Mouse (Mus musculus): ENCODE measurements at regions not wholly inside any gene's neighbourhood (a gene's known extent, or its start where the extent isn't known, plus 50 kb on each side); places are given as distances from the start of the nearest gene placed in this dataset.
A peak's percentile ranks its signal among the peaks of the same experiment; 100 is the strongest.

GRCm38 (mm10) chr19:60344911-60345310 is 118.4 kb upstream of the Fam204a start:
- 94% methylated on average over 12 of the region's 12 CpGs for WGBS
- Histone ChIP-seq H3K4me3 (replicated peaks; ENCODE audit: low read length) (no peak overlapping the region), H3K36me3 (replicated peaks; ENCODE audit: control insufficient read depth, insufficient read depth) (no peaks in the 10 kb centered on the region), H3K27me3 (ENCODE audit: control insufficient read depth, insufficient read depth, low read length) (no peaks in the 10 kb centered on the region), H3K4me2 (replicated peaks) (no peak overlapping the region), H3K4me1 (replicated peaks; ENCODE audit: control insufficient read depth, insufficient read depth, low read length) (no peaks in the 10 kb centered on the region), H3K27ac (no peak overlapping the region), H3K9ac (no peak overlapping the region), H3K9me3 (ENCODE audit: control insufficient read depth, low read length) (no peaks in the 10 kb centered on the region)
- DNase-seq (ENCODE audit: low spot score) (no peak), ATAC-seq (ENCODE audit: low FRiP score) (no peak)

- H3K4me2 ChIP-seq (replicated peaks) = no peak overlapping the region
- no peak for ATAC-seq (ENCODE audit: low FRiP score)
- no peak overlapping the region for H3K9ac ChIP-seq
- no peaks in the 10 kb centered on the region for H3K36me3 ChIP-seq (replicated peaks; ENCODE audit: control insufficient read depth, insufficient read depth)
- no peaks in the 10 kb centered on the region for H3K9me3 ChIP-seq (ENCODE audit: control insufficient read depth, low read length)
- no peak overlapping the region for H3K4me3 ChIP-seq (replicated peaks; ENCODE audit: low read length)
- peak; percentile 91 for DNase-seq (ENCODE audit: low spot score)
- H3K27me3 ChIP-seq (ENCODE audit: control insufficient read depth, insufficient read depth, low read length) = no peaks in the 10 kb centered on the region
- H3K4me1 ChIP-seq (replicated peaks; ENCODE audit: control insufficient read depth, insufficient read depth, low read length) = no peaks in the 10 kb centered on the region
- H3K27ac ChIP-seq = no peak overlapping the region
- WGBS = 13% methylated on average over 3 of the region's 3 CpGs
Measured at GRCm38 (mm10) chr19:60341485-60341884, 115.0 kb upstream of the Fam204a start.

DNA sequence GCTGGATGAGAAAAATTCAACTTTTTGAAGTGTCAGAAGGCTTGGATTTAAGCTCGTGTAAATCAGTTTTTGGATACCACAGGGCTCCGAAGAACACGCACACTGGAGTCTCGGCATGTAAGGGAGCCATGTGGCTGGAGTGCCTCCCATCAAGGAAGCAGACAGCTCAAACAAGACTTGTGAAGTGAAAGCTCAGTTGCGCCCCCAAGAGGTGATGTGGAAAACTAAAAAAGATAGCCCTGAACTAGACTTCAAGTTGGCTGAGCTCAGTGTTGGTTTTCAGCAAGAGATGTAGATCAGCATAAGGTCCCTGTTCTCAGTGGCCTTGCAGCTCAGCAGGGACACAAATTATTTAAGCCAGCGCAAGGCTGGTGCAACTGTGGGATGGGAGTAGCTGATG is 113.7 kb upstream of the Fam204a start:
- Histone ChIP-seq H3K27me3 (ENCODE audit: control insufficient read depth, insufficient read depth, low read length) (no peaks in the 10 kb centered on the region), H3K9me3 (ENCODE audit: control insufficient read depth, low read length) (no peaks in the 10 kb centered on the region), H3K4me3 (replicated peaks; ENCODE audit: low read length) (no peak overlapping the region), H3K4me2 (replicated peaks) (no peak overlapping the region), H3K36me3 (replicated peaks; ENCODE audit: control insufficient read depth, insufficient read depth) (no peaks in the 10 kb centered on the region), H3K27ac (no peak overlapping the region), H3K9ac (no peak overlapping the region), H3K4me1 (replicated peaks; ENCODE audit: control insufficient read depth, insufficient read depth, low read length) (no peaks in the 10 kb centered on the region)
- DNase-seq (ENCODE audit: low spot score) (no peak), ATAC-seq (ENCODE audit: low FRiP score) (no peak)
- WGBS = 89% methylated on average over 6 of the region's 6 CpGs

- H3K36me3 ChIP-seq (replicated peaks; ENCODE audit: control insufficient read depth, insufficient read depth) = no peaks in the 10 kb centered on the region
- H3K9me3 ChIP-seq (ENCODE audit: control insufficient read depth, low read length) = no peaks in the 10 kb centered on the region
- no peaks in the 10 kb centered on the region for H3K27me3 ChIP-seq (ENCODE audit: control insufficient read depth, insufficient read depth, low read length)
- no peak for ATAC-seq (ENCODE audit: low FRiP score)
- H3K4me1 ChIP-seq (replicated peaks; ENCODE audit: control insufficient read depth, insufficient read depth, low read length) = no peaks in the 10 kb centered on the region
- H3K4me2 ChIP-seq (replicated peaks) = no peak overlapping the region
- no peak for DNase-seq (ENCODE audit: low spot score)
- H3K9ac ChIP-seq = no peak overlapping the region
- H3K4me3 ChIP-seq (replicated peaks; ENCODE audit: low read length) = no peak overlapping the region
- no peak overlapping the region for H3K27ac ChIP-seq
- 63% methylated on average over 7 of the region's 7 CpGs for WGBS
Measured at GRCm38 (mm10) chr19:60334521-60334920, 108.0 kb upstream of the Fam204a start.

GRCm38 (mm10) chr19:60328295-60328694 is 101.8 kb upstream of the Fam204a start:
- H3K9ac ChIP-seq = no peak overlapping the region
- H3K4me1 ChIP-seq (replicated peaks; ENCODE audit: control insufficient read depth, insufficient read depth, low read length) = no peaks in the 10 kb centered on the region
- 57% methylated on average over 3 of the region's 3 CpGs for WGBS
- no peak for DNase-seq (ENCODE audit: low spot score)
- no peak for ATAC-seq (ENCODE audit: low FRiP score)
- no peaks in the 10 kb centered on the region for H3K36me3 ChIP-seq (replicated peaks; ENCODE audit: control insufficient read depth, insufficient read depth)
- no peaks in the 10 kb centered on the region for H3K27me3 ChIP-seq (ENCODE audit: control insufficient read depth, insufficient read depth, low read length)
- H3K27ac ChIP-seq = no peak overlapping the region
- H3K9me3 ChIP-seq (ENCODE audit: control insufficient read depth, low read length) = no peaks in the 10 kb centered on the region
- H3K4me3 ChIP-seq (replicated peaks; ENCODE audit: low read length) = no peak overlapping the region
- H3K4me2 ChIP-seq (replicated peaks) = no peak overlapping the region

GRCm38 (mm10) chr19:60325612-60326011 is 99.1 kb upstream of the Fam204a start:
- peak overlapping the region; percentile 32; the same call in 1 of the 2 replicates for H3K27ac ChIP-seq
- no peaks in the 10 kb centered on the region for H3K27me3 ChIP-seq (ENCODE audit: control insufficient read depth, insufficient read depth, low read length)
- H3K4me1 ChIP-seq (replicated peaks; ENCODE audit: control insufficient read depth, insufficient read depth, low read length) = no peaks in the 10 kb centered on the region
- H3K36me3 ChIP-seq (replicated peaks; ENCODE audit: control insufficient read depth, insufficient read depth) = no peaks in the 10 kb centered on the region
- no peak overlapping the region for H3K4me3 ChIP-seq (replicated peaks; ENCODE audit: low read length)
- no peak overlapping the region for H3K9ac ChIP-seq
- no peak for ATAC-seq (ENCODE audit: low FRiP score)
- no peaks in the 10 kb centered on the region for H3K9me3 ChIP-seq (ENCODE audit: control insufficient read depth, low read length)
- no peak for DNase-seq (ENCODE audit: low spot score)
- H3K4me2 ChIP-seq (replicated peaks) = no peak overlapping the region

DNA sequence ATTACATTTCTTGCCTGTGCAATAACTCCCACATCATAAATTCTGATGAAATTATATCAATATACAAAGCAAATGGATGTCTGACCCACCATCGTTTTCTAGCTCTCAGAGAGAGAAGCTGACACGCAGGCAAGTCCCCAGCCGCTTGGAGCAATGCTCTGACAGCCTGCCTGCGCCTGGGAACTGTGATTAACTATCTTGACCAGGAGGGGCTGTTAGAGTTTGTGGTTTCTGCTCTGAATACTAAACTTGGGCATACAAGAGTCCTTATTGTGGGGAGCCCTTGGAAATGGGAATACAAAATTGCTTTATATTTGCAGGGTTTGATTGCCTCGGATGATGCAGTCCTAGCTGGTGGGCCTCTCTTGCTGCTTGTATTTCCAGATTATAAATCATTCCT is 98.6 kb upstream of the Fam204a start:
- 29% methylated on average over 5 of the region's 5 CpGs for WGBS
- Histone ChIP-seq H3K9me3 (ENCODE audit: control insufficient read depth, low read length) (no peaks in the 10 kb centered on the region), H3K27me3 (ENCODE audit: control insufficient read depth, insufficient read depth, low read length) (no peaks in the 10 kb centered on the region), H3K36me3 (replicated peaks; ENCODE audit: control insufficient read depth, insufficient read depth) (no peaks in the 10 kb centered on the region), H3K9ac (no peak overlapping the region), H3K4me1 (replicated peaks; ENCODE audit: control insufficient read depth, insufficient read depth, low read length) (no peaks in the 10 kb centered on the region), H3K4me2 (replicated peaks) (no peak overlapping the region), H3K4me3 (replicated peaks; ENCODE audit: low read length) (no peak overlapping the region), H3K27ac (no peak overlapping the region)
- ATAC-seq (ENCODE audit: low FRiP score) = no peak
- DNase-seq (ENCODE audit: low spot score) = no peak

DNA sequence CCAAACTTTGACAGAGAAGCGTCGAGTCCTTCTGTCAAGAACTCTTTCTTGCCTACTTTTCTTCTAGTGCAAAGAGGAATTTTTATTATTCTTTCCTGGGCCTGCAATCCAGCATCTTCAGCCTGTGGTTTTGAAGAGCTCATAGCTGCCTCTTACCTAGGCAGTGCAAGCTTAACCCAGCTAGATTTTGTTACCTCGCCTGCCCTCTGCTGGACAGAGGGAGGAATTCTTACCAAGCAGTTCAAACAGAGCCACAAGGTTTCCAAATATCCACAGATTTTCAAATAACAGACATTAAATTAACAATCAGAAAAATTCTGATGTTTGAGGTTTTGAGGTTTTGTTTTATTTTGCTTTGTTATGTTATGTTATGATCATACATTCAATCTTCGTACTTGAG is 84.1 kb upstream of the Fam204a start:
- ATAC-seq (ENCODE audit: low FRiP score) = no peak; the same call in 1 of the 2 replicates
- H3K4me3 ChIP-seq (replicated peaks; ENCODE audit: low read length) = no peak overlapping the region
- no peak overlapping the region for H3K27ac ChIP-seq

DNA sequence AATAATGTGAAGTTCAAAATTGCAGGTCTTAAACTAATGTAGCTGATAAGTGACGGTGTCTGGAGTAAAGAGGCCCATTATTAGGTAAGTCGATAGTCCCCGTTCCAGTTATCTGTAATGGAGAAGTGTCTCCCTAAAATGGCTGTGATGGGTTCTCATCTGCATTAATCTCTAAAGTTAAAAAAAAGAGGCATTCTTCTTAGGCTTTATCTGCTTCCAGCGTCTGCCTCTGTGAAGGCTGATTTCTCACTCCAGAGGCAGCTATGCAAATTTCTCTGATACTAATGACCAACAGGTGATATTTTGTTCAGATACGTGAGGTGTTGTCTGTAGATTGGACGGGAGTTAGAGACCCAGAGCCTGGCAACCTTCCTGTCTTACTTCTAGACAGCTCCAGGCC is 75.9 kb upstream of the Fam204a start:
- H3K9ac ChIP-seq = no peak overlapping the region
- DNase-seq (ENCODE audit: low spot score) = no peak
- no peaks in the 10 kb centered on the region for H3K4me1 ChIP-seq (replicated peaks; ENCODE audit: control insufficient read depth, insufficient read depth, low read length)
- H3K27me3 ChIP-seq (ENCODE audit: control insufficient read depth, insufficient read depth, low read length) = no peaks in the 10 kb centered on the region
- H3K4me3 ChIP-seq (replicated peaks; ENCODE audit: low read length) = no peak overlapping the region
- no peaks in the 10 kb centered on the region for H3K9me3 ChIP-seq (ENCODE audit: control insufficient read depth, low read length)
- H3K27ac ChIP-seq = no peak overlapping the region
- WGBS = 73% methylated on average over 6 of the region's 6 CpGs
- ATAC-seq (ENCODE audit: low FRiP score) = no peak
- H3K36me3 ChIP-seq (replicated peaks; ENCODE audit: control insufficient read depth, insufficient read depth) = no peaks in the 10 kb centered on the region
- H3K4me2 ChIP-seq (replicated peaks) = no peak overlapping the region

More for the DNA sequence above, 84.1 kb upstream of the Fam204a start:
- no peak overlapping the region for H3K9ac ChIP-seq
- H3K9me3 ChIP-seq (ENCODE audit: control insufficient read depth, low read length) = no peaks in the 10 kb centered on the region
- 26% methylated on average over 4 of the region's 4 CpGs for WGBS
- no peaks in the 10 kb centered on the region for H3K27me3 ChIP-seq (ENCODE audit: control insufficient read depth, insufficient read depth, low read length)
- H3K36me3 ChIP-seq (replicated peaks; ENCODE audit: control insufficient read depth, insufficient read depth) = no peaks in the 10 kb centered on the region
- no peak overlapping the region for H3K4me2 ChIP-seq (replicated peaks)
- peak; percentile 90 for DNase-seq (ENCODE audit: low spot score)
- no peaks in the 10 kb centered on the region for H3K4me1 ChIP-seq (replicated peaks; ENCODE audit: control insufficient read depth, insufficient read depth, low read length)

- no peaks in the 10 kb centered on the region for H3K9me3 ChIP-seq (ENCODE audit: control insufficient read depth, low read length)
- no peak overlapping the region for H3K9ac ChIP-seq
- no peaks in the 10 kb centered on the region for H3K27me3 ChIP-seq (ENCODE audit: control insufficient read depth, insufficient read depth, low read length)
- DNase-seq (ENCODE audit: low spot score) = no peak
- no peak overlapping the region for H3K27ac ChIP-seq
- H3K4me3 ChIP-seq (replicated peaks; ENCODE audit: low read length) = no peak overlapping the region
- no peak for ATAC-seq (ENCODE audit: low FRiP score)
- 88% methylated on average over 2 of the region's 2 CpGs for WGBS
- H3K4me1 ChIP-seq (replicated peaks; ENCODE audit: control insufficient read depth, insufficient read depth, low read length) = no peaks in the 10 kb centered on the region
- H3K36me3 ChIP-seq (replicated peaks; ENCODE audit: control insufficient read depth, insufficient read depth) = no peaks in the 10 kb centered on the region
- H3K4me2 ChIP-seq (replicated peaks) = no peak overlapping the region
Measured at GRCm38 (mm10) chr19:60300891-60301290, 74.4 kb upstream of the Fam204a start.
